Mouse (Mus musculus) urinary bladder, postnatal 14 days (tissue): ENCODE data around the gene Sfn.
A peak's percentile ranks its signal among the peaks of the same experiment; 100 is the strongest.
"Not testable (repeated sequence)": the region's sequence is repeated elsewhere in the genome, so short reads cannot be mapped to it uniquely, and the experiment has no call there.

Experiments
- DNase-seq: peaks from one replicate; pipeline ENCODE4 v3.0.0; 2021; ENCODE audit warnings: low spot score

The Sfn gene

GRCm38 (mm10) chr4:133601721-133602218, at the start of gene Sfn:
Gene Sfn, minus strand, starts transcription at chr4:133602168.
- DNase-seq = peak; percentile 93

GRCm38 (mm10) chr4:133651445-133651844, 49.5 kb upstream of the Sfn start:
- no peak for DNase-seq

DNA sequence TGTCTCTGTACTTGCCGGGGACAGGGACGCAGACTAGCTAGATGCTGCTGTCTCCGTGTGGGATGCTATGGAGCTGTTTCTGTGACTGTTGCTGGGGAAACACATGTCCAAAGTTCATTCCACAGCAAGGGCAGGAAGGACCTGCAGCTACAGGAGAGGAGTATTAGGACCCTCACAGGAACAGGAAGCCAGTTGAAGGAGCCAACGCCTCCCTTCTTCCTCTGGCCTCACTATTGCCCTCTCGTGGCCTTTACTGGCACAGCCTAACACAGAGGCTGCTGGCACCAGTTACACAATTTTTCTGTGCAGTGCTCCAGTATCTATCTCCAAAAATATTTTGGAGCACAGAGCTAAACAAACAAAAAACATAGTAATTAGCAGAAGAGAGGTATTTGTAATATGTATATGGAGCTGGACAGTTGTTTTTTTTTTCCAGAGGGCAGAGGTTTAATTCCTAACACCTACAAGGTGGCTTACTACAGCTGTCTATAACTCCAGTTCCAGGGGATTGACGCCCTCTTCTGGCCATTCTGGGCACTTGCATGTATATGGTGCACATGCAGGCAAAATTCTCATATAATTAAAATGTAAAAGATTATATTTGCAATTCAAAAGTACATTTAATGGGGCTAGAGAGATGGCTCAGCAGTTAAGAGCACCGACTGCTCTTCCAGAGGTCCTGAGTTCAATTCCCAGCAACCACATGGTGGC, 48.2 kb upstream of the Sfn start, which contains the start of gene Zdhhc18:
Gene Zdhhc18, minus strand, starts transcription at position 166 of the 711 bp plus-strand sequence.
- peak; percentile 84 for DNase-seq

- not testable (repeated sequence) for DNase-seq
Measured at GRCm38 (mm10) chr4:133649464-133649863, 47.5 kb upstream of the Sfn start.

DNA sequence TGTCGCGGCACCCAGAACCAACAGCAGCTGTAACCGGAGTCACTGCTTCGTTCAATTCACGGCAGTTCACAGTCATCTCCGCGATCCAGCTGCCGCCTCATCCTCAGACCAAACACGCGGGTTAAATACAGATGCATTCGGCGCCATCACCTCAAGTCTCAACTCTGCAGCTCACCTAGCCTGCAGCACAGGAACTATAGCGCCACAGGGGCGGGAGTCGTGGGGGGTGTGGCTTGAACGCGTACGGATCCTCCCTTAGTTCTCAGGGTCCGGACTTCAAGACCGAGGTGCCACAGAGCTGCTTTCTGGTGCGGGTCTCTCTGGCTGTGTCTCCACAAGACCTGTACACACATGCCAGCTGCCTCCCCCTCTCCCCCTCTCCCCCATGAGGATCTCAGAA, 43.7 kb upstream of the Sfn start:
- no peak for DNase-seq

DNA sequence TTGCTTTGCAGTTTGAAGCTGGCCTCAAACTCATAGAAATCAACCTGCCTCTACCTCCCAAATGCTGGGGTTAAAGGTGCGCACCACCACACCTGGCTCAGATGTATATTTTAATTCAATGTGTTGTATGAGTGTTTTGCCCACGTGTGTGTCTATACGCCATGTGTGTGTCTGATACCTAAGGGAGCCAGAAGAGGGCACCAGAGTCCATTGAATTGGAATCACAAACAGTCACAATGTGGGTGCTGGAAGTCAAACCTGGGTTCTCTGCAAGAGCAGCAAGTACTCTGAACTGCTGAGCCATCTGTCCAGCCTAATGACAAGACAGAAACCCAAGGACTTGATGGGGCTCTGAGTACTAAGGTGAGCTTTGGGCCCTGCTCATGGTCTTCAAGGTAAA, 43.2 kb upstream of the Sfn start:
- no peak for DNase-seq

- no peak for DNase-seq
Measured at GRCm38 (mm10) chr4:133634043-133634410, 32.1 kb upstream of the Sfn start.

- peak; percentile 88 for DNase-seq
Measured at GRCm38 (mm10) chr4:133633332-133634042, 31.5 kb upstream of the Sfn start.

GRCm38 (mm10) chr4:133632483-133633327, 30.7 kb upstream of the Sfn start:
- DNase-seq = peak; percentile 36

DNA sequence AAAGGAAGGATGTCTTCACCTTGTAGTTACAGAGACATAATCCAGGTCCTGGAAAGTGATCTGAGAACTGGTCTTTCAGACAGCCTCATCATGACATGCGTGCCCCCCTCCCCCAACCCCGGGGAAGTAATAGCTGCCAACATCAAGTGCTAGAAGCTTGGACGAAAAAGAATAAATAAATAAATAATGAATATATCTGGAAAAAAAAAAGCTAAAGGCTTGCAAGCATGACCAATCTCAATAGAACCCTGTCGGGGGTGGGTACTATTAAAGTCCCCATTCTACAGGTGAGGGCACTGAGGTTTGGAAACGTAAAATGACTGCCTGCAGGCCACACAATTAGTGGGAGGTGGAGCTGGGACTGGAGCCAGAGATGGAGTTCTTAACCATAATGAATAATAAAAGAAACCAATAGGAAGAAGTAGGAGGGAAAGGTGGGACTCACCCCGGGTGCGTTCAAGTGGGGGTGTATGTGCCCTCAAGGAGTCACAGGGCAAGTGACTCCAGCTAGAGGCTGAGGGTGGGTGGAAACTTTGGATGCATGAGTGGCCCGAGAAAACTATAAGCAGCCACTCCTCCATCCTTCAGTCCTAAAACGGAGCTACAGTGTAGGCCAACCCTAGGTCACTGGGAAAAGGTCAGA, 29.9 kb upstream of the Sfn start:
- DNase-seq = no peak

- DNase-seq = no peak
Measured at GRCm38 (mm10) chr4:133631071-133631768, 29.3 kb upstream of the Sfn start.

DNA sequence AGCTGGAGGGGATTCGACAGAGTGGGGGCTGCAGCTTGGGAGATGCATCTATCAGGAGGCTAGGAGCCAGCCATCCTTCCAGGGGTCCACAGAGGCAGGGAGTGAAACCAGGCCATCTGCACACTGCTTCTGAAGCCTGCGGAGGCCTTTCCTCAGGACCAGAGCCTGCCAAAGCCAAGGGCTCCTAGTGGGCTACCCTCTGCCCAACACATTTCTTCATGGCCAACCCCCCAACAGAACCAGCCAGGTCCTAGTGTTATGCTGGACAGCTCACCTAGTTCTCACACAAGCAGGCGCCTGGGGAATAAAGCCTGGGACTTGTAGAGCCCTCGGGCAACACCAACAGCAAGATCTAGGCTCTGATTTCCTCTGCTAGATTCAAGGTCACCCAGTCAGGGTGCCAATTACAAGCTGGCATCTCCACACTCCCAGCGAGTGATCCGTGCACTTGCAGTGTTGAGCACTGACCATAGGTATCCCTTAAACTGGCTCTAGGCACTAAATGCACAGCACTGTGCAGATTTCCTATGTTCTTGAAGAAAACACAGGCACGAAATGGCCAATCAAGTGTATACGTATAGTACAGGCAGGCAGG, 28.5 kb upstream of the Sfn start:
- no peak for DNase-seq

GRCm38 (mm10) chr4:133629191-133629590, 27.2 kb upstream of the Sfn start:
- DNase-seq = no peak

- no peak for DNase-seq
Measured at GRCm38 (mm10) chr4:133628517-133628916, 26.5 kb upstream of the Sfn start.

- no peak for DNase-seq
Measured at GRCm38 (mm10) chr4:133627039-133627438, 25.1 kb upstream of the Sfn start.

DNA sequence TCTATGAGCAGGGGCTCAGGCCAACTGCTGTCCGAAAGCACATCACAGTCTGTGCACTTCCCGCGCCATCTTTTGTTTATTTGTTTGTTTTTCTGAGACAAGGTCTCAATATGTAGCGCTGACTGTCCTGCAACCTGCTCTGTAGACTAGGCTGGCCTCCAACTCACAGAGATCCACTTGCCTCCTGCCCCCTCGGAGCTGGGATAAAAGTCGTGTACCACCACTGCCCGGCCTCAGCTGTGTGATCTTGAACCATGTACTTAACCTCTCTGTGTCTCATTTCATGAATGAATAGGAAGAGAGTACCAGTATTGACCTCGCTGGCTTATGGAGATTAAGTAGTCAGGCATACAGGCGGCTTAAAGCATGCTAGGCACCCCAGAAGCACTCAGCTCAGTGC, 24.7 kb upstream of the Sfn start:
- no peak for DNase-seq

DNA sequence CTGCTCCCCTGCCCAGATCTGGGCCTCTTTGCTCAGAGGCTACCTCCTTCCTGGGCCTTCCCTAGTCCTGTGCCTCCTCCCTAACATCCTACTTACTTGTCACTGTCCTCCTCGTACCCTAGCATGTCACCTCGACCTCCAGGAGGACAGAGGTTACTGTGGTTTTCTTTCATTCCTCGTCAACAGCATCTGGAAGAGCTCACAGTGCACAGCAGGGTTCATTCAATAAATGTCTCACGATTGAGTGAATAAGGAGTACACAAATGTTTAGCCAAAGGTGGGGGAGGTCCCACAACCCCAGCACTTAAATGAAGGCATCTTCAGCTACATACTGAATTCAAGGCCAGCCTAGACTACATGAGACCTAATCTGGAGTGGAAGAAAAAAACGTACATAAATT, 24.3 kb upstream of the Sfn start:
- no peak for DNase-seq

GRCm38 (mm10) chr4:133625621-133626071, 23.7 kb upstream of the Sfn start:
- DNase-seq = peak; percentile 67

GRCm38 (mm10) chr4:133624830-133625229, 22.9 kb upstream of the Sfn start:
- no peak for DNase-seq

DNA sequence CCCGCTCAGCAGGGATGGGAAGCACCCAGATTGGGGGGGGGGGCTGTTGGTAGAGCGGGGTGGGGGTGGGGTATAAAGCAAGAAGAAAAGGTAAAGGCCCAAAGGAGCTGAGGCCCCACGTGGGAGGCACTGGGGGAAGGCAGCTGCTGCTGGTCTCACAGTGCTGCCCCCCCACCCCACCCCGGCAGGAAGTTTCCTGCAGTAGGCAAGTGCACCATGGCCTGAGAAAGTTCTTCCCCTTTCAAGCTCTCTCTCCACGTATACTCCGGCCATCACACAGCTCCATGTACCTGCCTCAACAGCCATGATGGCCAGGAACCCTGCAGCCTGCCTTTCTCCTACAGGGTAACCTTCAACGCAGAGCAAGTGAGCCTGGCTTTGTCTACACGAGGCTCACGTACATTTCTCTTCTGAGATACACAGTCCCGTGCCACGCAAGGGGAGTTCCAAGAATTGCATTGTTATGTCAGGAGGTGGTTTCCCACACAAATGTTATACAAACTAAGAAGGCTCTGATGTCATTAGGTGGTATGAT, 20.3 kb upstream of the Sfn start:
- no peak for DNase-seq

- DNase-seq = no peak
Measured at GRCm38 (mm10) chr4:133620668-133621067, 18.7 kb upstream of the Sfn start.
